Mouse (Mus musculus) induced T-regulatory cell, adult 2 months (primary cell): ENCODE measurements around the gene Sept5.

ENCODE experiments used
- DNase-seq: peaks from one replicate; pipeline ENCODE4 v3.0.0-alpha.2; 2012; ENCODE audit warnings: low read depth

Sept5 gene

GRCm38 (mm10) chr16:18583169-18583568, 46.6 kb downstream of the Sept5 start:
- no peak for DNase-seq

GRCm38 (mm10) chr16:18582426-18583148, 47.2 kb downstream of the Sept5 start:
- DNase-seq: no peak

- peak; percentile 29 for DNase-seq
These were observed 48.0 kb downstream of the Sept5 start for GRCm38 (mm10) chr16:18581623-18582205.

- no peak for DNase-seq
These were observed 48.6 kb downstream of the Sept5 start for GRCm38 (mm10) chr16:18581050-18581622.

- DNase-seq: no peak
These were observed 49.4 kb downstream of the Sept5 start for GRCm38 (mm10) chr16:18580389-18580788.

GRCm38 (mm10) chr16:18577599-18578160, 52.1 kb downstream of the Sept5 start:
- no peak for DNase-seq

GRCm38 (mm10) chr16:18577071-18577470, 52.7 kb downstream of the Sept5 start:
- no peak for DNase-seq

- DNase-seq: no peak
These were observed 55.6 kb downstream of the Sept5 start for GRCm38 (mm10) chr16:18574196-18574595.
